Mouse (Mus musculus) embryonic fibroblast, embryonic 13.5 days (primary cell): Measurements from ENCODE around the gene Sirpa.

Experiments used
- CTCF ChIP-seq: IDR thresholded peaks from 2 replicates; pipeline ENCODE4 v1.5.1; 2011; ENCODE audit warnings: mild to moderate bottlenecking, control low read depth, low read length, moderate library complexity, borderline replicate concordance; ENCODE audit not compliant: insufficient read depth
- POLR2A ChIP-seq: IDR thresholded peaks from 2 replicates; pipeline ENCODE4 v1.6.1; 2011; ENCODE audit warnings: low read depth, mild to moderate bottlenecking, control low read depth, low read length, moderate library complexity

DNA sequence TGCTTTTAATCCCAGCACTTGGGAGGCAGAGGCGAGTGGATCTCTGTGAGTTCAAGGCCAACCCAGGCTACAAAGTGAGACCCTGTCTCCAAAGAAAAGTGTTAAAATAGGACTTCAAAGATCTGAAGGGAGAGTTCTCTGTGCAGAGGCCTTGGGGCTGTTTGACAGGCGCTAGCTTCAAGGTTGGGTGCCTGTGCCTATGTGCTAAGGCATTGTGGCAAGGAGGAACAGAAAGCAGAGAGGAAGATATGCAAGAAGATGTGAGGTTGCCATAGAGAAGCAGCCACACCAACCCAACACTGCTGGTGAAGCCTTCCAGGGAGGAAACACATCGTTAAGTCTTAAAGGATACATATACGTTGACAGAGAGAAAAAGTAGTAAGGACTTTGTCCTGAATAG is 33.2 kb downstream of the Sirpa start:
- TF ChIP-seq CTCF = no peak
- TF ChIP-seq POLR2A = no peak
